Mouse (Mus musculus) embryonic facial prominence, embryonic 14.5 days (tissue): ENCODE data around the gene Tmem98. TPM values are rescaled to one million over a fixed set of nuclear protein-coding genes. Genes with fewer than 3 reads are reported as not detected.
A peak's percentile ranks its signal among the peaks of the same experiment; 100 is the strongest.

Experiments used
- ATAC-seq: fragments of 200-750 bp; cut with Nextera tagmentation; 2 replicates; pipeline ENCODE4 v1.8.0; 2017; ENCODE audit warnings: low read depth, moderate number of reproducible peaks, moderate TSS enrichment
- DNase-seq: peaks from one replicate; pipeline ENCODE4 v3.0.0-alpha.2; 2015; ENCODE audit warnings: low spot score
- H3K27ac ChIP-seq: fragments of 300-500 bp; sonication (generic); replicated peaks from 2 replicates; pipeline ENCODE4 v1.5.1; 2014; ENCODE audit warnings: low read depth, mild to moderate bottlenecking, low read length, moderate library complexity
- H3K27me3 ChIP-seq: fragments of 300-500 bp; sonication (generic); replicated peaks from 2 replicates; pipeline ENCODE4 v1.6.1; 2014; ENCODE audit warnings: low read length; ENCODE audit not compliant: control insufficient read depth, insufficient read depth
- H3K36me3 ChIP-seq: fragments of 300-500 bp; sonication (generic); 2 replicates; pipeline ENCODE4 v1.6.1; 2014; ENCODE audit warnings: low read length, mixed read lengths; ENCODE audit not compliant: control insufficient read depth, insufficient read depth
- H3K4me1 ChIP-seq: fragments of 300-500 bp; sonication (generic); 2 replicates; pipeline ENCODE4 v1.6.1; 2014; ENCODE audit warnings: antibody characterized with exemption, low read length; ENCODE audit not compliant: control insufficient read depth, insufficient read depth
- H3K4me2 ChIP-seq: fragments of 300-500 bp; sonication (generic); 2 replicates; pipeline ENCODE4 v1.6.1; 2014; ENCODE audit warnings: low read depth, mild to moderate bottlenecking, low read length, moderate library complexity, mixed read lengths
- H3K4me3 ChIP-seq: fragments of 300-500 bp; sonication (generic); 2 replicates; pipeline ENCODE4 v1.5.1; 2014; ENCODE audit warnings: low read depth, mild to moderate bottlenecking, low read length
- H3K9ac ChIP-seq: fragments of 300-500 bp; sonication (generic); 2 replicates; pipeline ENCODE4 v1.6.1; 2014; ENCODE audit warnings: low read depth, mild to moderate bottlenecking, low read length, moderate library complexity, mixed read lengths
- H3K9me3 ChIP-seq: fragments of 300-500 bp; sonication (generic); 2 replicates; pipeline ENCODE4 v1.6.1; 2016; ENCODE audit warnings: low read length; ENCODE audit not compliant: control insufficient read depth
- WGBS: fragments of 180-500 bp; shearing (Covaris S2); extraction: QIAGEN DNeasy Blood & Tissue Kit; methylation state at CpG from one replicate; pipeline ENCODE4 v1.1.7; 2014; 5-methylcytosine and 5-hydroxymethylcytosine counted together
- polyA plus RNA-seq: library from polyadenylated mRNA; unstranded; fragments of >200 nt; fragmentation: Nextera tagmentation; extraction: Ambion mirVana; gene quantifications from 2 replicates; pipeline ENCODE4 v1.2.1, GENCODE M21; 2014

Tmem98 gene
- polyA plus RNA-seq, 1 experiment from 2014 or later, result 60.4 TPM

DNA sequence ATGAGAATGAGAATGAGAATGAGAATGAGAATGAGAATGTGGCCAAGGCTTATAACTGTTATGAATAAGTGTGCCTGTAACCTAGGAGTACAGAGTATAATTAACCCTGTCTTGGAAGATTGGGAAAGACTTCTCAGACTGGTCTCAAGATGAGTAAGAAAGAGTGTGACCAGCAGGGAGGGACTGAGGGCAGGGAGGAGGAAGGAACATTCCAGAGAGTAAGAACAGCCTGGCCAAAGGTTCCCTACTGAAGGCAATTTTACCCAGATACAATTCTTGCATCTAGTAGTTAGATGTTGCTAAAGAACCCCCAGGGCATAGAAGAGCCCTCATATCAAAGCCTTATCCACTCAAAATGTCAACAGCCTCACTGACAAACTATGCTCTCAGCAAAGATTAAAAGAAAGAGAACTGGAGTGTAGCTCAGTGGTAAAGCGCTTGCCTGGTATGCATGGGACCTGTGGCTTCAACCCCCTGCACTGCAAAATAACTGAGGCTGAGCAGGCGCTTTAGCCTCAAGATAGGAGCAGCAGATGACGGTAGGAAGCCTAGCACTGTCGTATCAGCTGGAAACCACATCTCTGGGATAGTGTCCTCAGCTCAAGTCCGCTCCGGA lies 37.3 kb upstream of the Tmem98 start:
- 62% methylated on average over 6 of the region's 6 CpGs for WGBS
- Histone ChIP-seq H3K4me3 (no peak overlapping the region), H3K27ac (no peak overlapping the region), H3K36me3 (no peaks in the 10 kb centered on the region), H3K9ac (no peak overlapping the region), H3K4me1 (no peaks in the 10 kb centered on the region), H3K9me3 (no peaks in the 10 kb centered on the region), H3K27me3 (no peaks in the 10 kb centered on the region), H3K4me2 (no peak overlapping the region)
- ATAC-seq (no peak), DNase-seq (no peak)

DNA sequence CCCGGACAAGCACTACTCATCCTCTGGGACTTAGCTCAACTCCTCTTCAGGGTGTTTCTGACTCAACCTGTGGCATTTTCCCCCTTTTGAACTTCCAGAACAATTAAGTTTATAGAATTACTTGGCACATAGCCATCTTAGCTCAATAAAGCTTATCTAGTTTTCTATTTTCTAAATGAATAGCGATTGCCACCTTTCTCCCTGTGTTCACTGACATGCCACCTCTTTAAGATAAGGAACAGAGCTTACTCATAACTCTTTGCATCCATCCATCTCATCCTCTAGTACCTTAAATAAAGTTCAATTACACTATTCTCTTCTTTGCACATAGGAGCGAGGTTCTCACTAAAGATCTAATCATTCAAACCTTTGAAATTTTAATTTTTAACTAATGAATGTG lies 34.4 kb upstream of the Tmem98 start:
- Histone ChIP-seq H3K36me3 (no peaks in the 10 kb centered on the region), H3K4me3 (no peak overlapping the region), H3K4me1 (peaks cover 3% of the 10 kb centered on the region; the same call in 1 of the 2 replicates), H3K4me2 (no peak overlapping the region), H3K9ac (no peak overlapping the region), H3K27me3 (no peaks in the 10 kb centered on the region), H3K9me3 (no peaks in the 10 kb centered on the region), H3K27ac (no peak overlapping the region)
- 78% methylated on average over 3 of the region's 3 CpGs for WGBS
- DNase-seq (no peak), ATAC-seq (no peak)

DNA sequence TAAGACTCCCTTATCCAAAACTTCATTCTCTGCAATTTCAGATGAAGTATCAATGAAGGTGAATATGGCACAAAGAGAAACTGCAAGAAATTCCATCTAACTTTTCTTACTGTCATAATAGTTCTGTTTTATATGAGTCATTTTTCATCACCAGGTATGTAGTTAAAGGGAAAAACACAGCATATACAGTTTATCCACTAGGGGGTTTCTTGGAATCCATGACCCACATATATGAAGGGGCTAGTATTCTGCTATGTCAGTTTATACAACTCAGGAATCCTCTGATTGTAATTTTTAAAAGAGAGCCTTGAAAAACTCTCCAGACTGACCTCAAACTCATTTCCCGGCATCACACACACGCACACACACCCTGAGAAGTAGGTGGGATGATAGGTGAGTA lies 32.3 kb upstream of the Tmem98 start:
- Histone ChIP-seq H3K4me3 (no peak overlapping the region), H3K9me3 (no peaks in the 10 kb centered on the region), H3K4me1 (peaks cover 3% of the 10 kb centered on the region; the same call in 1 of the 2 replicates), H3K36me3 (no peaks in the 10 kb centered on the region), H3K4me2 (no peak overlapping the region), H3K9ac (no peak overlapping the region), H3K27ac (no peak overlapping the region), H3K27me3 (no peaks in the 10 kb centered on the region)
- WGBS, result 87% methylated on average over 2 of the region's 2 CpGs
- DNase-seq, result no peak
- no peak for ATAC-seq

DNA sequence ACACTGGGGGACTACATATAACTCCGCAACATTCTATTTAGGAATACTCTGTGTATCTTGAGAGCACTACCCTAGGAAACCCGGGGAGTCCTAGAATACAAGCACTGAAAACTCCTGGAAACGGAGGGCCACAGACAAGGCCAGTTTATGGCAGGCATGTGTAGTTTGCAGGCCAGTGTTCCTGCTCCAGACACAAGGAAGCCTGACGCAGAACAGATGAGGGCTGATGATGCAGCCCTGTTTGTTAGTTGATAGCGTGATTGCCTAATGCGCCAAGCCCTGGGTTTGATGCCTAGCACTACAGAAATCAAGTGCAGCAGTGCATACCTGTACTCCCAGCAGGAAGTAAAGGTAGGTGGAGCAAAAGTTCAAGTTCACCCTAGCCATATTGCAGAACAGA lies 31.8 kb upstream of the Tmem98 start:
- DNase-seq, result no peak
- ATAC-seq, result no peak
- Histone ChIP-seq H3K27ac (no peak overlapping the region), H3K4me3 (no peak overlapping the region), H3K4me1 (peaks cover 3% of the 10 kb centered on the region; the same call in 1 of the 2 replicates), H3K36me3 (no peaks in the 10 kb centered on the region), H3K9me3 (no peaks in the 10 kb centered on the region), H3K9ac (no peak overlapping the region), H3K4me2 (no peak overlapping the region), H3K27me3 (no peaks in the 10 kb centered on the region)
- 64% methylated on average over 6 of the region's 6 CpGs for WGBS

DNA sequence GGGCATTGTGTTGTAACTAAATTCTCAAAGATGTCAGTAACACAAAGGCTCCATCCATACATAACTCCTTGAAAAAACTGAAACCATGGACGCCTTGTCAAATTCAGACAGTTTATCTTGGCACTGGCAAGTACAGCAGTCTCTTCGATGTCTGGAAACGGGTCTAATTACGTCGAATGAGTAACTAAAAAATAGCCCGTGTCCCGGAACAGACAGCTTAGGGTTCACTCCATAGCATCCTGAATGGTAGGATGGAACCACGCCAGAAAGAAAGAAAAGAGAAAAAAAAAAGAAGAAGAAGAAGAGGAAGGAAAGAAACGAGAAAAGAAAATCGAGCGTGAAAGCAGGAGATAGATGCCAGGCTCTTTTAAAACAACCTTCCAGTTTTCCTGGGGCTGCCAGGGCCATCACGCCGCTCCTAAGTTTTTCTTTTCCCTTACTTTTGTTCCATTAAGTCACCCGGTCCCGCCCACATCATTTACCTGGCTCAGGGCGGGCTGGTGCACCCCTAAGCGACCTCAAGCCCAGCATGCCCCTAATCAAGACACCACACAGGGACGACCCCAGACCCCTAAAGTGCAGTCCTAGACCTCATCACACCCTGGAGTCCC lies 31.0 kb upstream of the Tmem98 start:
- ATAC-seq, result no peak; the same call in 1 of the 2 replicates
- WGBS, result 4% methylated on average over 18 of the region's 18 CpGs
- H3K27me3 ChIP-seq, result no peaks in the 10 kb centered on the region
- H3K4me2 ChIP-seq, result peak overlapping the region; percentile 94
- H3K9ac ChIP-seq, result peak overlapping the region; percentile 74
- no peaks in the 10 kb centered on the region for H3K9me3 ChIP-seq
- peak overlapping the region; percentile 71; the same call in 1 of the 2 replicates for H3K27ac ChIP-seq
- H3K4me3 ChIP-seq, result peak overlapping the region; percentile 79
- no peaks in the 10 kb centered on the region for H3K36me3 ChIP-seq
- peaks cover 3% of the 10 kb centered on the region; the same call in 1 of the 2 replicates for H3K4me1 ChIP-seq
- peak; percentile 26 for DNase-seq

DNA sequence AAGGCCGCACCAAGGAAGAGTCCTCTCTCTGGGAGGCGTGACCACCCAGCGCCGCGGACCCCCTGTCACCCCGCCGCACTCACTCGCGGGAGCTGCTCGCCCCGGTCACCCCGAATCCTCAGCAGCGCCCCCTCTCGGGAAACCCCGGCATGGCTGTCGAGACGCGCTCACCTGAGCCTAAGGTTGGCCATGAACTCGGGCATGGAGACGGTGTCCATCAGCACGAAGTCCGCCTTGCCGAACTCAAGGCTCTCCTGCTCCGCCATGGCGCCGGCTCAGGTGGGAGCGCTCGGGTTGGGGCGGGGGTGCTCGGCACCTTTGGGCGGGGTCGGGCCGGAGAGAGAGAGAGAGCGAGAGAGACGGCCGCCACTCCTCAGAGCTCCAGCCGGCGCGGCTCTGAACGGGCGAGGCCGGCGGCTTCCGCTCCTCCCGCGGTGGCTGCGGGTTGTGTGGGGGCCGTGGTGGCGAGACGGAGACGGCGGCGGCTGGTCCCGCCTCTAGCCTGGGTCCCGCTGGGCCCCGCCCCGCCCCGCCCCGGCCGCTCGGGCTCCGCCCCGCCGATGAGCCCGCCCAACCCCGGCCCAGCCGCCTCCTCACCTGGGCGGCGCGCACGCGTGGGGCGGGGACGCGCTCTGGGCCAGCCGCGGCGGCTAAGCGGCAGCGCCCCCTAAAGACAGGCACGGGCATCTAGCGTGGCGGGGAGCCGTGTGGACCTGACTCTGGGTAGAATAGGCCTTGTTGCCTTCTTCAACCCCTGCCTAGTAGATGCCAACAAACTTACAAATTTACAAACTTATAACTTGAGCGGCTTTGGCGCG lies 30.2 kb upstream of the Tmem98 start, which contains the start of gene Myo1d:
Gene Myo1d, minus strand, starts transcription at position 499 of the 818 bp plus-strand sequence.
- WGBS, result 1% methylated on average over 33 of the region's 87 CpGs
- peak within 1 kb of the TSS; percentile 94 for H3K4me2 ChIP-seq
- ATAC-seq, result peak; percentile 97

DNA sequence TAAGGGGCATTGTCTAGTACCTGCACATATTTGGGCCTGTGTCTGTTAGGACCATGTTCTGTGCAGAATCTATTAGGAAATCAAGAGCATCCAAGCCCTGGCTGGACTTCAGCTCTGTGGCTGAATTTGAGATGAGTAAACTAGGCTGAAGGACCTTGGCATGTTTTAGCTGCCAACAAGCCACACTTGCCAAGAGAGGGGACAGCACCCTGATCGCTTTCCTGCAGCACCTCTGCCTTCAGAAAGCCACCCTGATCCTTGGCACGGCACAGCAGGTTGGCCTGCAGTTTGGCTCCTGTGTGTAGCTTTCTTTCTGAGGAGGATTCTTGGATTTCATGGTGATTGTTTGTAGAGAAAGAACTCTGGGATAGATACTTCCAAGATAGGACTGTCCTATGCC lies 28.4 kb upstream of the Tmem98 start:
- no peak overlapping the region for H3K27ac ChIP-seq
- no peaks in the 10 kb centered on the region for H3K36me3 ChIP-seq
- no peak overlapping the region for H3K9ac ChIP-seq
- H3K9me3 ChIP-seq, result no peaks in the 10 kb centered on the region
- ATAC-seq, result no peak
- 85% methylated on average over 2 of the region's 2 CpGs for WGBS
- peaks cover 3% of the 10 kb centered on the region; the same call in 1 of the 2 replicates for H3K4me1 ChIP-seq
- DNase-seq, result no peak
- no peak overlapping the region for H3K4me2 ChIP-seq
- H3K27me3 ChIP-seq, result no peaks in the 10 kb centered on the region
- H3K4me3 ChIP-seq, result no peak overlapping the region

More for the DNA sequence above, 30.2 kb upstream of the Tmem98 start, which contains the start of gene Myo1d:
- no peaks in the 10 kb centered on the region for H3K36me3 ChIP-seq
- H3K9ac ChIP-seq, result peak within 1 kb of the TSS; percentile 74
- no peaks in the 10 kb centered on the region for H3K9me3 ChIP-seq
- peak within 1 kb of the TSS; percentile 79 for H3K4me3 ChIP-seq
- peak within 1 kb of the TSS; percentile 71 for H3K27ac ChIP-seq
- peaks cover 3% of the 10 kb centered on the region; the same call in 1 of the 2 replicates for H3K4me1 ChIP-seq
- DNase-seq, result peak; percentile 90
- H3K27me3 ChIP-seq, result no peaks in the 10 kb centered on the region

DNA sequence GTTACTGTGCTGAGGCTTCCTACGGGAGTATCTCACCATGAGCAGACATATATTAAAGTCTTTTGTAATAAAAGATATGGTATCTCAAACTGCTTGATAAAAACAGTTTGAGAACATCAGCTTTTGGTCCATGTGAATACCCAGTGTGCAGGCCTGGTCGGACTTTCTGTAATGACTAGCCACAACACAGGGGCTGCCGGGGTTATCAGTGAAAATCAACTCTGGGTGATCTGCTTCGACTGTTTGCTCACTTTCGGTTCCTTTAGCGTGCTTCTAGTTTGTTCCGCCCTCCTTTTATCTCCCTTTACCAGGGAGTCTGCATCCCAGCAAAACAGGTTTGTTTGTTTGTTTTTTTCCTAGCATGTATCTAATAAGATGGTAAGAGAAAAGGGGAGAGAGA lies 26.5 kb upstream of the Tmem98 start:
- DNase-seq (no peak), ATAC-seq (no peak)
- H3K4me3 ChIP-seq, result no peak overlapping the region
- no peak overlapping the region for H3K4me2 ChIP-seq
- H3K9me3 ChIP-seq, result no peaks in the 10 kb centered on the region
- no peak overlapping the region for H3K27ac ChIP-seq
- 66% methylated on average over 7 of the region's 7 CpGs for WGBS
- no peak overlapping the region for H3K9ac ChIP-seq
- H3K36me3 ChIP-seq, result no peaks in the 10 kb centered on the region
- H3K4me1 ChIP-seq, result peaks cover 3% of the 10 kb centered on the region; the same call in 1 of the 2 replicates
- H3K27me3 ChIP-seq, result no peaks in the 10 kb centered on the region
